Mouse (Mus musculus) hematopoietic stem cell, adult 5-6 weeks (primary cell): Measurements from ENCODE around the gene Gabbr2. TPM values are rescaled to one million over a fixed set of nuclear protein-coding genes. Genes with fewer than 3 reads are reported as not detected.

Source experiments
- ATAC-seq, 2 experiments: fragments of 125-278 bp in 1 of 2; replicated peaks in 1 of 2; 2 replicates each; pipeline ENCODE4 v1.8.0; 2016 to 2017; ENCODE audit warnings: inconsistent platforms in 2 of 2, mild to moderate bottlenecking in 2 of 2, moderate number of reproducible peaks in 2 of 2, low read depth in 1 of 2, moderate TSS enrichment in 1 of 2; ENCODE audit not compliant: low FRiP score in 2 of 2, poor library complexity in 2 of 2, severe bottlenecking in 2 of 2, insufficient read depth in 1 of 2, low TSS enrichment in 1 of 2
- total RNA-seq: library from RNA; stranded (forward); fragments of 172-1452, 232-1000 nt; gene quantifications from 2 replicates; pipeline ENCODE4 v1.2.3, GENCODE M21; 2017

Gabbr2 gene
- total RNA-seq, 1 experiment from 2014 or later: 0.25 TPM

- ATAC-seq: no peak
Measured at GRCm38 (mm10) chr4:46613618-46614017, 378.1 kb downstream of the Gabbr2 start.

Other genes with a start within 250 kb of the Gabbr2 start
- 0.44 and 0.89 TPM in 2 replicates for gene Anks6, start 65.6 kb upstream of the Gabbr2 start, total RNA-seq
- 12.7 and 17.6 TPM in 2 replicates for gene Galnt12, start 100.0 kb upstream of the Gabbr2 start, total RNA-seq
- gene Col15a1, start 216.3 kb upstream of the Gabbr2 start, total RNA-seq: not detected in 2 replicates